Mouse (Mus musculus): Measurements from ENCODE around the gene Eif1. TPM values are rescaled to one million over a fixed set of nuclear protein-coding genes. Genes with fewer than 3 reads are reported as not detected.
"Not testable (repeated sequence)": the region's sequence is repeated elsewhere in the genome, so short reads cannot be mapped to it uniquely, and the experiment has no call there.

The Eif1 gene
- total RNA-seq, 2 experiments from 2014 or later, result 838 to 840 TPM

DNA sequence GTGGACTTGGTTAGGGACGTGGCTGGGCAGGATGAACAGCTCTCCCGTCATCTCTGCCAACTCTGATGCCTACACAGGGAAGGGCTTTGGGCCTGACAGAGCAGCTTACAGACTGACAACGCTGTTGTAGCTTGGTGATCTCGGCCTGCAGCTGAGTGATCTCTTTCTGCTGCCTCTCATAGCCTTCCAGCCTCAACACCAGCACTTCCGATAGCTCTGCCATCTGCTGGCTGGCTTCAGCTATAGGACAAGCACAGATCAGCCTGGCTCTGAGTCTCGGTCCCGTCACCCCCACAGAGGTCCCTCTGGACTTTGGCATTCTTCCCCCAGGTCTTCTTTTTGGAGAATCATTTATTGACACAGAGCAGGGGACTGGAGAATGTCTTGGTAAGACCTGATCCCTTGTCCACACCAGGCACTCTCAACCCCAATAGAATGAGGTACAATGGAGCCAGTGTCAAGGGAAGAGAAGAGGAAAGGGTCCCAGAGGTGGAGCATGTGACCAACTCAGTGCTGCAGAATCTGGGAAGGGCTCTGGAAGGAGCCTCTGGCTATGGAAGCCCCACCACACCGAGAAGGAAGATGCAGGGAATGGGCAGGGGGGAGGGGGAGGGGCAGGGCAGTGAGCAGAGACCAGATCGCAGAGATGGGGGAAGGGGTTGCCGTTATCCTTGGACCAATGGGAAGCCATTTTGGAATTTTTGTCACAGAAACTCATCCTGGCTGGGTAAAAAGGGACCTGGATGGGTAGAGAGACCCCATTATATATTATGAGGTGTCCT lies 32.6 kb downstream of the Eif1 start:
- no peak for DNase-seq

DNA sequence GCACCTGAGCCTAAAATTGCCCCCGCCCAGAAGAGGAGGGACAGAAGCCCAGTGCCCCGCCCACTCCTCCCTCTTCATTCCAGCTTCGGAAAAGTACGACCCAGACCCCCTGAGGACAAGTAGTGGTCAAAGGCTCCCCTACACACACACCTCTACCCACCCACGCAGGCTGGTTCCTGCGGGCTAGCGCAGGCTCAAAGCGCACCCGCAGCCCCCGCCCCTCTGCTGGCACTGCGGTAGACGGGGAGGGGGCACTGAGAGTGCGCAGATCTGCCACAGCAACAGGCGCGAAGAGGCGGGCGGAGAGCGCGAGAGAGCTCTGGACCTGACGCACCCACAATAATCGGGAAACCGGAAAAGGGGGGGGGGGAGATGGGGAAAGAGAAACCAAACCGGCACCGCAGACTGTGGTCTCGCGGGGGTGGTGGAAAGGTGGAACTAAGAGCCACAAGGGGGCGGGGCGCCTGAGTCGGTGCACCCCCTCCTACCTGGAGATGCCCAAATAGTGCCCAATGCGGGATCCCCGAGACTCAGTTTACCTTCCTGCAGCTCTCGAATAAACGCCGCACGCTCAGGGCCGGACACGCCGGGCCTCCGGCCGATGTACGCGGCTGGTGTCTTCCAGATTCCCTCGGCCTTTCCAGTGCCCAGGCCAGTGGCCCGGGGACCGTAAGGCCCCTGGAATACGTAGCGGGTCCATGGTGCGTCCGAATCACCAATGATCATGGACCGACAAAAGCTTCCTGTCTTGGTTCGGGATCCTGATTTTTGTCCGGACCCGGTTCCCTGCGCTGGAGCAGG lies 35.7 kb downstream of the Eif1 start:
- DNase-seq, result peak; percentile 27

DNA sequence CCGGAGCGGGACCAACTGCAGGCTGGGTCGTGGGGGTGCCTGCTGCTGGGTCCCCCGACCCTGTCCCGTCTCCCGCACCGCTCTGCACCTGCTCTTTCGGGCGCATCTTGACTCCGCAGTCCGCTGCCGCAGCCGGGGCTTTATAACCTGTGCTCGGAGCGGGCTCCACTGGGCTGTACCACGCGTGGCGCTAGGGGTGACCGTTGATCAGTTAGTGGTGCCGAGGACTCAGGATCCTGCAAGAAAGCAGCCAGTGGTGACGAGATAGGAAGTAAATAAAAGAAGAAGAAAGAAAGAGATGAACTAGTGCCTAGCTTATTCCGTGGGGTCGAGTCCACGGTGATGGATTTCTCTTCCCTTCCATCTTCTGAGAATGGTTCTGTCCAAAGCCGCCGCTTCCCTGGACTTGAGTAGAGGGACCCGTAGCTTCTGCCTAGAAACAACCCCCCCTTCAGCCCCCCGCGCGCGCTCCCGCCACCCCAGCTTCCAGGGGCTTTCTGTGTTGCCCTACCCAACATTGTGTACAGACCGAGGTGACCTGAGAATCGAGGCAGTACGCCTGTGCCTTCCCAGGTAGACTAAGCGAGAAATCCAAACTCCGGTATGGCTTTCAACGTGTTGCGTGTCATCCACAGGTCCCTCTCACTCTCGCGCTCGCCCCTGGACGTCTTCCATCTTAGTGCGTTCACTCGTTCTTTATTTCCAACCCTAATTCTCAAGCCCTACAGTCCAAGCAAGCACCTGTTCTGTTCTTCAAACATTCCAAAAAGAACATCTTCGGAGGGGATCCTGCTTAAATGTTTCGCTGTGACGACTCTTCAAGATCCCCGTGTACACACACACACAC lies 36.5 kb downstream of the Eif1 start, which contains the start of gene Hap1:
TSS of gene Hap1 (minus strand) at position 157 of the 847 bp plus-strand sequence.
- DNase-seq, result peak; percentile 61

DNA sequence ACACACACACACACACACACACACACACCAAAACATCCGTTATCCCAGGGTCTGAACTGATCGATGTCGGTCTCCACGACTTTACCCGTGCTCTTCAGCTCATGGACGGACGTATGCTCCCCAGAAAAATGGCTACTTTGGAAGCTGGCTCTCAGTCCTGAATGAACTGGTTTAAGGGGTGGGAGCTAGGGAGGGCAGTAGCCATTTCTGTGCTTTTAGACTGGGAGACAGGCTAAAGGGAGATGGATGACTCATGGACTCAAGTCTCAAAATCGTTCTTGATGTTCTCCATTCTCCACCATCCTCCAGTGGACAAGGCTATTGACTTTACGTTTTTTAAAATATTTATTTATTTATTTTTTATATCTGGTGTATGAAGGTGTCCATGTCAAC lies 37.1 kb downstream of the Eif1 start:
- no peak for DNase-seq

DNA sequence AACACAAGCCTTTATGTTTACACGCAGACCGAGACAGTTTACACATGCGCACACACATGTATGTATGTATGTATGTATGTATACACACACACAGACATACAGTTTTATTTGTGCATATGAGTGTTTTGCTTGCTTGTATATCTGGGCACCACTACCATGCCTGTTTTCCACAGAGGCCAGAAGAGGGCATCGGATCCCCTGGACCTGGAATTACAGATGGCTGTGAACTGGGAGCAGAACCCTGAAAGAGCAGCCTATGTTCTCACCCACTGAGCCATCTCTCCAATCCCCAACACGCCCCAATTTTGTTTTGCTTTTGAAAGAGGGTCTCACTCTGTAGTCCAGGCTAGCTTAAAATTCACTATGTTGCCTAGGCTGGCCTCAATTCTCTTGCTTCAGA lies 37.7 kb downstream of the Eif1 start:
- DNase-seq, result no peak

DNA sequence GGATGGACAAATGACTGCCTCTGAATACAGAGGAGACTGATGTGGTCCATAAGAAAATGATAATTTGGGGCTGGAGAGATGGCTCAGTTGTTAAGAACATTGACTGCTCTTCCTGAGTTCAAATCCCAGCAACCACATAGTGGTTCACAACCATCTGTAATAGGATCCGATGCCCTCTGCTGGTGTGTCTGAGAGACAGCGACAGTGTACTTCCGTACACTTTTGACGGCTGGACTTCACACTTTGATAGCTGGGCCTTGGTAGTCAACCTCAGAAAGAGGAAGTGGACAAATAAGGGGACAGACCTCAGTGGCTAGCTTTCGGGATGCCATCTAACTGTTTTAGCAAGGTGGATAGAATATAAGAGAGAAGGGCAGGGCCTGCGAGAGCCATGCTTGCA lies 40.5 kb downstream of the Eif1 start:
- DNase-seq, result no peak

DNA sequence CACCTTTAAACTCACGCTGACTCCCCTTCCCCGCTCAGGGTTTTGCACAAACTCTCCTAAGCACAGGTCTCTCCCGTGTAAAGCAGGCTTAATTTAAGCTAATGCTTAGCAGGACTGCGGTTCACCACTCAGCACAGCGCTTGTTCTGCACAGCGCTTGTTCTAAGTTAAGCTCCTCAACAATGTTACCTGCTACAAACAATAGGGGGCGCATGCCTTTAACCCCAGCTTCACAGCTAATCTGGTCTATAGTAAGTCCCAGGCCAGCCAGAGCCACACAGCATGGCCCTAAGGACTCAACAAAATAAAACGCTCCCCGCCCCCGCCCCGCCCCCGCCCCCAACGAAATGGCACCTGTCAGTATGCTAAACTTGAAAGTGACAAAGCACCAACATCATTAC lies 41.4 kb downstream of the Eif1 start:
- DNase-seq, result not testable (repeated sequence)

DNA sequence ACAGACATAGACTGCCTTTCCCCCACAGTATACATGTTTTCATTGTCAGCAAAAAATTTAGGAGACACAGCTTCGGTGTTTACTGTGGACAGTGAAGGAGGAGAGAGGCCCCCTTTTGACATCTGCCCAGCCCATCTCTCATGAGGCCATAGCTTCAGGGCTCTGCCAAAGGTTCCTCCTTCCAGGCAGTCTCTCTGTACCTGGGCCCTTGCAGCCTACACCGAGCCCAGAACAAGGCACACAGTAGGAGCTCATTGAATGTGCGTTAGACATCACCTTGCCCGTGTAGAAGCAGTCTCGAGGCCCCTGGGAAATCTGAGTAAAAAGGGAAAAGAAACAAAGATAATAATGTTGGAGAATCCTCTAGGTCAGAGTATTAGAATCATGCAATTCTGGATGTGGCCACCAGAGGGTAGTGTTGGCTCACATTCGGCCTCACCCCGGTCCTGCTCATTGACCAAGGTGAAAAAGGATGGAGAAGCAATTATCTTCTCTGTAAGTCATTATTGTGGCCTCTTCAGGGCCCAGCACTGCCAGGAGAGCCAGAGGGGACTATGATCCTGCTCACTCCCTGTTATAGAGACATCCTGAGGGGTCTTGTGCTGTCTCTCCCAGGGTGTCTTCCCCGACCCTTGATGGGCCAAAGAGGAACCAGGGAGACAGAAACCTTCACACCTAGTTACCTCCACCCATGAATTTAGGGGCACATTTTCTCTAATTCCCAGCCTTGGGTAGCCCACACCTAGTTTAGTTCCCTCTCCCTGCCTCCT lies 42.7 kb downstream of the Eif1 start:
- DNase-seq, result peak; percentile 81

DNA sequence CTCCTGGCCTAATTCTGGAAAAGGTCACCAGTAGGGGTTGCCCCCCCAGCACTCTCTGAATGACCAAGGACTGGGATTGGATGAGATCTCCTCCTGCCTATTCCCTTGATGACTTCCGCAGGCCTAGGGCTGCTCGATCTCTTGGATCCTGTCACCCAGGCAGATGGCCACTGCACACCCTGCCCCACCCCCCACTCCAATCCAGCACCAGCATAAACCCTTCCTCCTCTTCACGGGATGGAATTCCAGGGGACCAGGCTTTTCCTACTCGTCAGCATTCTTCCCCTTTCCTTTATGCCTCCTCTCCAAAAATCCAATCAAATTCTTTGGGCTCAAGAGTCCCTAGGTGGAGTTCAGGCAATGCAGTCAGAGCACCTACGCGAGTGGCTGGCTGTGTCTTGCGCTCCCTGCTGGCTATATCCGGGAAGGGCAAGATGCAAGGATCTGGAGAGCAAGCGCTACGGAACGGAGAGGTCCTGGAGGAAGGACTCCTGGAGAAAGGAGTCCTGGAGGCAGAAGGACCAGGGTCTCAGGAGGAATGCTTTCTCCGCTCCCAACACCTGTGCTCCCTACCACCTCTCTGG lies 43.4 kb downstream of the Eif1 start:
- DNase-seq, result peak; percentile 66

DNA sequence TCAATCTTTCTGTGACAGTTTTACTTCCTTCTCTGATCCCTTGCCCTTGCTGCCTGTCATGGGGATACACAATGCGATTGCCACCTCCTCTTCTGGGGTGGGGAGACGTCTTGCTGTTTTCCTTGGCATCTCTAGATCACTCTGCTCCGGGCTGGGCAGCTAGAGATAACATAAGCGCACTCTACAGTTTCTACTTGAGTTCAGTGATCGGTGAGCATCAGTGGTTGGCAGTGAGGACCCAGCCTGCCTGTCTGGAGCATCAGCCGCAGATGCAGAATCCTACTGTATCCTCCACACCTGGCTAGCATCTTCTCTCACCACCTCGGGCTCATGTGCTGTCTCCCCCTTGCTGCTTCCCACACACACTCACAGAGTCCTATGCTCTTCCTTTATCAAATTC lies 49.5 kb downstream of the Eif1 start:
- no peak for DNase-seq

DNA sequence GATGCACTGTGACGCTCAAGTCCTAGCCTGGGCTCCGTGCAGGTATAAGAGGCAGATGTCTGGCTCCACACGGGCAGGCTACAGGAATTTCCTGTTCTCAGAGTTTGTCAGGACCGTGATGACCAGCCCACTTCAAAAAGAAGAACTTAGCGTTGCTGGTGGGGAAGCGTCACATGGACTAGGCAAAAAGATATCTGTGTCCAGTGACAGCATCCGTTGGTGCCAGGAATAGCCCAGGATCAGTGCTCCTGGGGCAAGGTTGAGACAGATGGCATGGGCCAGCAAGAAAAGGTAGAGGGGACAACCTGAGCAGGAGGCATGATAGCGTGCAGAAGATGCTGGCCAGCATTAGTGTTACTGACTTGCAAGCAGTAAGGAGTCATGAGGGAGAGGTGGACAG lies 50.1 kb downstream of the Eif1 start:
- DNase-seq, result no peak

Other genes starting within 250 kb of the Eif1 start
- not detected for gene Krt32, start 231.7 kb upstream of the Eif1 start, total RNA-seq (2021)
- gene Krt35, start 223.6 kb upstream of the Eif1 start, total RNA-seq (2021), result not detected
- gene Krt36, start 214.3 kb upstream of the Eif1 start, total RNA-seq (2021), result not detected
- gene Krt13, start 198.3 kb upstream of the Eif1 start, total RNA-seq (2021), result not detected
- not detected for gene Krt15, start 184.0 kb upstream of the Eif1 start, total RNA-seq (2021)
- 1 to 10 TPM in 1 of 2 experiments, under 1 TPM in 1; 0.45 to 1.4 TPM for gene Krt19, start 171.2 kb upstream of the Eif1 start, total RNA-seq (2021)
- not detected for gene Krt9, start 126.6 kb upstream of the Eif1 start, total RNA-seq (2021)
- not detected for gene Krt14, start 112.3 kb upstream of the Eif1 start, total RNA-seq (2021)
- gene Krt16, start 71.0 kb upstream of the Eif1 start, total RNA-seq (2021), result not detected
- under 1 TPM in 1 of 2 experiments, not detected in 1; 0.14 TPM for gene Krt17, start 58.9 kb upstream of the Eif1 start, total RNA-seq (2021)
- not detected for gene Krt42, start 50.0 kb upstream of the Eif1 start, total RNA-seq (2021)
- not detected for gene Gast, start 14.5 kb downstream of the Eif1 start, total RNA-seq (2021)
- gene Hap1, start 36.2 kb downstream of the Eif1 start, total RNA-seq (2021), result 1 to 10 TPM in 1 of 2 experiments, under 1 TPM in 1; 0.73 to 1.3 TPM
- gene Jup, start 77.9 kb downstream of the Eif1 start, total RNA-seq (2021), result 10 to 100 TPM; 81.4 to 90.0 TPM
- gene P3h4, start 95.0 kb downstream of the Eif1 start, total RNA-seq (2021), result 10 to 100 TPM; 15.4 to 22.8 TPM
- 10 to 100 TPM; 46.6 to 65.6 TPM for gene Fkbp10, start 95.8 kb downstream of the Eif1 start, total RNA-seq (2021)
- gene Nt5c3b, start 121.9 kb downstream of the Eif1 start, total RNA-seq (2021), result 10 to 100 TPM; 19.3 to 24.4 TPM
- gene Klhl10, start 122.0 kb downstream of the Eif1 start, total RNA-seq (2021), result under 1 TPM; 0.38 to 0.63 TPM
- gene Klhl11, start 152.9 kb downstream of the Eif1 start, total RNA-seq (2021), result 10 to 100 TPM in 1 of 2 experiments, 1 to 10 TPM in 1; 8.0 to 12.9 TPM
- 10 to 100 TPM; 26.6 to 34.6 TPM for gene Acly, start 208.1 kb downstream of the Eif1 start, total RNA-seq (2021)
- gene Ttc25, start 225.7 kb downstream of the Eif1 start, total RNA-seq (2021), result under 1 TPM; 0.14 to 0.16 TPM

All from gastrocnemius, postnatal 10 days (tissue).